Mouse (Mus musculus) bone marrow, adult 2 months (tissue): ENCODE results near the gene Cdh12.

Source experiments
- CTCF ChIP-seq: fragments of 200-500 bp; IDR thresholded peaks from 2 replicates; pipeline ENCODE4 v1.5.1; 2011; ENCODE audit warnings: low read length, control low read depth; ENCODE audit not compliant: control insufficient read depth, insufficient read depth
- POLR2A ChIP-seq: fragments of 200-500 bp; IDR thresholded peaks from 2 replicates; pipeline ENCODE4 v1.6.1; 2011; ENCODE audit warnings: low read depth, mild to moderate bottlenecking, control low read depth, low read length, borderline replicate concordance; ENCODE audit not compliant: control insufficient read depth

DNA sequence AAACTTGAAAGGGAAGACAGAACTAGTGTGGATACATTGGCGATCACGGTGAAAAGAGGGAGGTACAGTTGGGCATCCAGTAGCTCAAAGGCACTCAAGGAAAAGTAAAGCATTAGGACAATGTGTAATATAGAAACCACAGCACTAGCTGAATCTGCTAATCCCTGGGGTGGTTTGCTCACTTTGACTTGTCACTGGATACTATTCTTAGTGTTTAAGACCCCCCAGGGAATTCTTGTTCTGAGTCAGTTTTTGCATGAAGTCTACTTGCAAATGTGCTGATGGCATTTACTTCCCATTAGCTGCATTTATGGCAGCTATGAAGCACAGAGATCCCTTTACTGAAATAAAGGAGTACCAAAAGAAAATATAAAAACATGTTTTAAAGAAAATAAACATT, 1095.7 kb downstream of the Cdh12 start:
- no peak for TF ChIP-seq CTCF
- TF ChIP-seq POLR2A, result no peak
